Mouse (Mus musculus): ENCODE measurements around the gene Fbxl18.

Fbxl18 gene

DNA sequence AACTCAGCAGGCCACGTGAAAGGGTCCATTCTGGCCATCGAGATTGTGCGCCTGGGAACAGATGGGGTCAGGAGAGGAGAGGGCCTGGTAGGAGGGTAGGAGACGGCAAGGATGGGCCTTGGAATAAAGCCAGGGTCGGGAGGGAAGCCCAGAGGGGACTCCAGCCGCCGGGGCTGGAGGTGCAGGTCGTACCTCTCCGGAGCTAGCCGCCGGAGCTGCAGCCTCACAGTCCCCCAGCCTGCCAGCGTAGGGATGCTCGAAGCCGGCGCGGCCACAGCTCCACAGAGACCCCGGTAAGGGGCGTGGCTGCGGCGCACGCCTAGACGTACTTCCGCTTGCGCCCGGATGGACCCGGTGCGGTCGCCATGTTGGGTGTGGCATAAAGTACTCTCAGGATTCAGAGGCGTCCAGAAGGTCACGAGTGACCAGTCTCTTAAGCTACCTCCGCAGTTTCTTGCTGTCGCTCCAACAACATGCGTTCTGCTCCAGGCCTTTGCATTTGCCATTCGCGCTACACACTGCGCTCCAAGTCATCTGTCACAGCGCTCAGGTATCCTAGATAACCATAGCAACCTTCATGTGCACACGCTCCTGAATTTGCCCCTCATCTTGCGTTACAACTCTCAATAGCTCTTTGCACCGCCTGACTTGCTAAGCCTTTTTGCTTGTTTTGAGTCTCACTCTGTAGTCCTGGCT, at the start of gene Fbxl18:
Fbxl18 (minus strand) TSS at position 504 of the 696 bp plus-strand sequence.
- DNase-seq (ENCODE audit: low spot score), result peak; percentile 90

DNA sequence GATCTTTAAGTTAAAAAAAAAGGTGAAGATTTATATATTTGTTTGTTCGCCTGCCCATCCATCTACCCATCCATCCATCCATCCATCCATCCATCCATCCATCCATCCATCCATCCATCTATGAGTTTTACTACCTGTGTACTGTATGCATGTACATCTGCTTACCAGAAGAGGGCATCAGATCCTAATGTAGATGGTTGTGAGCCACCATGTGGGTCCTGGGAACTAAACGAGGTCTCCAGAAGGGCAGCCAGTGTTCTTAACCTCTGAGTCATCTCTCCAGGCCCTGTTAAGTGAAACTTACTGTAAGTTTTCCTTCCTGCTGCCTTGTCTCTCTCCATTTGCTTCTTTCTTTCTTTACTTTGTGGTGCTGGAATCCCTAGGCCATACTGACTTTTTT, 45.2 kb upstream of the Fbxl18 start:
- no peak for DNase-seq (ENCODE audit: low spot score)

DNA sequence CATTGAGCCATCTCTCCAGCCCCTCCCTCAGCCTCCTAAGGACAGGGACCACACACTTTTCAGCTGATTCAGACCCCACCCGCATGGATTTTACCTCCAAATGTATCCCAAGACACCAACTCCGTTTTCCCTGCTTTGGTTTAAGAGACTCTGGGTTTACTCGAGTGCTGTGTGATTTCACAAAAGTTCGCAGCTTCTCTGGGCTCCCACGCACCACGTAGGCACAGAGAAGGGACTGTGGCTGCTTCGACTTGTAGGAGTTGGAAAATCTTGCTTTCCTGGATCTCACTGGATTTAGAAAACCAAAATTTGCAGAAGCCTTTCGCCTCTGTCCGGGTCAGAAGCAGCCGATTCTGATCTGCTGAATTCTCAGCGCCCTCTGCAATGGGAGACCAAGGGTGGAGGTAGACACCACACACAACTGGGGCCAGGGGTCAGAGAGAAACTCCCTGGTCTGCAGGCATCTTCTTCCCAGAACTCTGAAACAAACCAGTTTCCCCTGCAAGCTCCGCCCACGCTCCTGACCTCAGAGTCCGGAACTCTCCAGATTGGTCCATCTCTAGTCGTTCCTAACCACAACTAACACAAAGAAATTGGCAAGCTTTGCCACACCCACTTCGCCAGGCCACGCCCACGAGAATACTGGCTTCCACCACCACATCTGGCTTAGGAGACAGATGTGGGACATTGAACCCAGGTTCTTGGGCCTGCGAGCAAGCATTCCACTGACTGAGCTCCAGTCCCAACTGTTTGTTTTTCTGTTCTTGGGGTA, 42.9 kb upstream of the Fbxl18 start:
- peak; percentile 44 for DNase-seq (ENCODE audit: low spot score)

DNA sequence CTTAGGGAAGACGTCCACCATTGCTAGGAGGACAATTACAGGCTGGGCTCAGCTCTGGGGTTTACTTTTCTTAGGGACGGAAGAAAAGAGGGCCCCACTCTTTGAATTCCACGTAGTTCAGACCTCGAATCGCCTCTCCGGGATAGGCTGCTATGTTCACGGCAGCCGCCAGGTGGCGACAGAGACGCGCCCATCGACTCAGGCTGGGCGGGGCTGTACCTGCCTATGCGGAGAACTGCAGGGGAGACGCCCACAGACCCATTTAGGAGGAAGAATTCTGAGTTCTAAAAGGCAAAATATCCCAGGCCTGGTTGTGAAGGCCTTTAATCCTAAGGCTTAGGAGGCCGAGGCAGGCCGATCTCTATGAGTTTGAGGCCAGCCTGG, 41.1 kb upstream of the Fbxl18 start:
- peak; percentile 80 for DNase-seq (ENCODE audit: low spot score)

DNA sequence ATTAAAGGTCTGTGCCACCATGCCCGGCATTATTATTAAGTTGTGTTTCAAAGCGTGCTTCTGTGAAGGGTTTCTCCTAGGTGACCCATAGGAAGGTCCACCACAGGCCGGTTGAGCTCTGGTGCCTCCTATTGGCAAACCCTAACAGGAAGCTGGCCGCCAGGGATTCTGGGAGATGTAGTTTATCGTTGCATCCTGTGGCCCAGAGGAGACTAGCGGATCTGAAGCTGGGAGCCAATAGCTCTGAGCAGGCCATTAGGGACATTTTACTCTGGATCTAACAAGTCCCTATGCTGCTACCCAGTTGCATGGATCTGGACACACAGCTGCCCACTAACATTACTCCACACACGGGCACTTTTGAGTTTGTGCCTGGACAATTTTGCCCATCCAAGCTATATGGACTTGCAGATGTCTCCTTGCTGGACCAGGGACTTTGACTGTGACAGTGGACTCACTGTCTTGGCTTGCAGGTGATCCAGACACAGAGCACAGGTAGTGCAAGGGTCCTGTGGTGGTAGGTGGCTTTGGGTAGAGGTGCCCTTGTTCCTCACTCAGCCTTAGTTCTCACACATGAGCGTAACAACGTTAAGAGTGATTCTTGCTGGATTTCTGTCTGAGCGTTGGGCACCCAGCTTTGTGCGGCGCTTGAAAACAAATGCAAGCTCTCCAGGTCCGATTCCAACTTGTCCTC, 40.6 kb upstream of the Fbxl18 start:
- DNase-seq (ENCODE audit: low spot score), result peak; percentile 57

DNA sequence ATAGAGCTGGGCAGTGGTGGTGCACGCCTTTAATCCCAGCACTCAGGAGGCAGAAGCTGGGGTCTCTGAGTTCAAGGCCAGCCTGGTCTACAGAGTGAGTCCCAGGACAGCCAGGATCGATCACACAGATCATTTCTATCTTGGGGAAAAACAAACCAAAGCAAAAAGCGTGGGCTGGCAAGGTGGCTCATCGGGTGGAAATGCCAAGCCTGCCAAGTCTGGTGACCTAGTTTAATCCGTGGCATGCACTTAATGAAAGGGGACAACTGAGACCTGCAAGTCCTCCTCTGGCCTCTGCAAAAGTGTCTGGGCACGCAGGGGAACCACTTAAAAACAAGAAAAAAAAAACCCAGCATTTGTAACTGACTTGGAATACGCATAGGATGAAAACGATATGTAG, 37.5 kb upstream of the Fbxl18 start:
- no peak for DNase-seq (ENCODE audit: low spot score)

DNA sequence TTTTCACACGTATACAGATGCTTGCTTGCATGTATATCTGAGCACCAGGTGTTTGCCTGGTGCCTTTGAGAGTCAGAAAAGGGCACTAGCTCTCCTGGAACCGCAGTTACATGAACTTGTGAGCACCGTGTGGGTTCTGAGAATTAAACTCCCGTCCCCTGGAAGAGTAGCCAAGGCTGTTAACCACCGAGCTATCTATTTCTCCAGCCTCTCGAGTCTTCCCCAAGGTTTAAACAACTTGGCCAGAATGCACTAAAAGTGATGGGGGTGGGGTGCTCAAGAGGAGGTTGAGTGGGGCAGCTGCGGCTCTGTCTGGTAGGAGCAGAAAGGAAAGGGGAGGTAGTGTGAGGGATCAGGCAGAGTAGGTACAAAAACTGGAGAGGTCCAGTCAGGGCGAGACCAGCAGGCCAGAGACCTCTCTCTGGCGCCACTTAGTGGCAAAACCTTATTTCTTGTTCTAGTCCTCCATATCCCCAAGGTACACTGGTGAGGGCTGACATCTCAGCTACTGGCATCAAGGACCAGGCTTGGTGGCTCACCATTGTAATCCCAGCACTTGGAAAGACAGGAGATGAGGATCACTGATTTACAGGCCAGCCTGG, 37.0 kb upstream of the Fbxl18 start:
- DNase-seq (ENCODE audit: low spot score), result peak; percentile 51

DNA sequence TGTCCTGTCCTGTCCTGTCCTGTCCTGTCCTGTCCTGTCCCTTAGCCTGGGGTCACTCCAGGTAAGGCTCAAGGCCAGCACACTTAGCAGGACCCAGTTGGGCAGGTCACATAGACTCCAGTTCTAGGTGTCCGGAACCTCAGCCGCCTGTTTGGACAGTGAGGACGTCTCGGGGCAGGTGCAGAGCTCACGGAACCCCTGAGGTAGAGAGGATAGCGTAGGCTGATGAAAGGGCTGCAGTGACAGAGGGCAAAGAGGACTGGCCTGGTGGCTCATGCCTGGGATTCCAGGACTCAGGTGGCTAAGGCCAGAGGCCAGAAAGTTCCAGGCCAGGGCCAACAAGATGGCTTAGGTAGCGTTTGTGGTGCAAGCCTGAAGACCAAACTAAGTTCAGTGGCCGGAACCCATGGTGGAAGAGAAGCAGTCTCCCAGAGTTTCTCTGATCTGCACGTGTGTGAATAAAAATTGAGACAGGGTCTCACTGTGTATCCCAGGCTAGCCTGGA, 36.1 kb upstream of the Fbxl18 start:
- no peak for DNase-seq (ENCODE audit: low spot score)

DNA sequence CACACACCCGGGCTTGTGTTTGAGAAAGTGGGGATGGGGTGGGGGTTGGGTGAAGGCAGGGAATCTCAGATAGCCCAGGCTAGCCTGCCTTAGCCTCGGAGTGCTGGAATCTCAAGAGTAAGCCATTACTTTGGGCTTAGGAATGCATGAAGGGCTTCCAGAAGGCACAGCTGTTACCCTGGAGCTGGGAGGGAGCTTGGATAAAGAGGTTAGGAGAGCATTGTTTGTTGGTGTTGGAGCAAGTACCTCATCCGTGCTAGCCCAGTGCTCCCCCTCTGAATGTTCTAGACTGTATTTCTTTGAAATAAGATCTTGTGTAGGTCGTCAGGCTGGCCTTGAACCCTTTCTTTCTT, 34.2 kb upstream of the Fbxl18 start:
- DNase-seq (ENCODE audit: low spot score), result no peak

DNA sequence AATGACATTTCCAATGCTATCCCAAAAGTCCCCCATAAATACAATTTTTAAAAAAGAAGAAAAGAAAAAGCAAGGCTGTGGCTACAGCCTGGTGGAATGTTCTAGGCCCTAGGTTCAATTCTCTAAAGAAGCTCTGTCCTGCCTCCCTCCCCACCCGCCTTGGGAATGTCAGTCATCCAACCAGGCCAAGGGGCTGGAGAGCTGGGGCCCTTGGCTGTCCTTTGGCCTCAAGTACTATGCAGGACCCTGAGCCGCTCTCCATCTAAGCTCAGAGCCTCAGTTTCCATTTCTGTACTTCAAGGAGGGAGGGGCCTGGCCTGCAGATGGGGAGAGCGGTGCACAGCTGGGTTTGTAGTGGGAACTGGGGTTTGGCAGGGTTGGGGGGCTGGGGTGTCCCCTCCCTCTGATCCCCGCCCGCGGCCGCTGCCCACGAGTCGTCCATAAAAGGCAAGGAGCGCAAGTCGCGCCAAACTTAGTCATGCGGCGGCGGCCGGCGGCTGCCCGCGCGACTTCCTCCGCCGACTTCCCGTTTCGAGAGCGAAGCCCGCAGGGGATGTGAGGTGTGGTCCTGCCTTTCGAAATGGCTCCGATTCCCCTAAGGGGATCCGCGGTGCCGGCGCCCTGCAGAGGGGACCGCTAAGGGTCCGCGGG, 33.7 kb upstream of the Fbxl18 start:
- peak; percentile 78 for DNase-seq (ENCODE audit: low spot score)

DNA sequence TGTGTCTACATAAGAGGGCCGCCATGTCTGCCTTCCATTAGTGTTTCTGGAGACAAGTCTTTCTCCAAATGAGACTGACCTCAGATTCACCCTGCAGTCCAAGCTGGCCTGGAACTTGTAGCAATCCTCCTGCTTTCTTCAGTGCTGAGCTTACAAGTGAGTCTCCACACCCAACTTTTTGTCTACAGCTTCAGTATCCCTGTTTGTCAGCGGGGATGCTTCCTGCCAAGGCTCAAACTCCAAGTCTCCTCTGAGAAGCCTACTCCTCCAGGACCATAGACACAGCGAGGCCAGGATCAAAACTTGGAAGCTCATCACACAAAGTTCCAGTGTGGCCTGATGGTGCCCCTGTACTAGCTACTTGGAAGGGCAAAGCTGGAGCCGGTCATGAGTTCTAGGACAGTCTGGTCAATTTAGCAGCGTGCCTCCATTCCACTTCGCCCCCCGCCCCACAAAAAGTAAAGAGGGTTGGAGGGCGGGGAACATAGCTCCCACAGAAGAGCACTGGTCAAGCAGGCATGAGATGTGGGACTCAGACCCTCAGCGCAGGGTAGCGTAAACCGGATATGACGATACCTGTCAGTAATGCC, 32.2 kb upstream of the Fbxl18 start:
- no peak for DNase-seq (ENCODE audit: low spot score)

DNA sequence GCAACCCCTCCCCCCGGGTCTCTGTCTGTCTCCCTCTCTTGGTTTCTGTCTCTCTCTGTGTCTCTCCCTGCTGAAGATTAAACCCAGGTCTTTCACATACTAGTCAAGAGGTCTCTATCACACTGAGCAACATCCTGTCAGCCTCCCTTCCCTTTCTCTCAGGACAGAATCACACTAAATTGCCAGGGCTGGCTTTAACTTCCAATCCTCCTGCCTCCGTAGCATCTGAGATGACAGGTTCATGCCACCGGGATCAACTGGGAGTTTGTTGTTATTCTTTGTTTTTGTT, 31.7 kb upstream of the Fbxl18 start:
- DNase-seq (ENCODE audit: low spot score), result no peak

DNA sequence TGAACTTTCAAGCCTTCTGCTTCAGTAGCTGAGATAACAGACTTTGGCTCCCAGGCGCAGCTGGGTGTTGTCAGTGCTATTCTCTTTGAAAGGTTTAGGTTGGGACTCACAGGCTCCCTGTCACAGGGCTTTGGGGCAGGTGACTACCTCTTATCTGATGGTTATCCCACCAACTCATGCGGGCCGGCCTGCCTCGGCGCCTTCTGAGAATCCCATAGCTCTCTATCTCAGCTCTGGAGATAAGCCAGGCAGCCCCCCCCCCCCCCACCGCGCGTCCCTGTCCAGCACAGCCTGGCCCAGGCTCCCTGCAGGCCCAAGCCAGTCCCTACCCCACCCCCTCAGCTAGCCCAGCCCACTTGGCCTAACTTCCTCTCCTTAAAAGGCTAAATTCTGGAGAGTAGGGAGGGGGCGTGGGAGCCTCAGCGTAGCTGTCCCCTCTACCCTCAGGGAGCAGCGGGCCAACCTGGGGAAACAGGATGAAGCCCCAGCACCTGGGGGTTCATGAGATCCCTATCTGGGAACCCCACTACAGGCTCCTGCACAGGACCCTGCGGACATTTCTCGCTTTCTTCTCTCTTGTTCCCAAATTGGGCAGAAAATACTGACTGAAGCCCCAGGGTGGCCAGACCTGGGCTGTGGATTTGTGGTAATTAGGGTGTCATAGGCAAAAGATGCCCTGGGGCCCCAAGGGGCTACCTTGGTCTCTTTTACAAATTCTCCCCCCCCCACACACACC, 31.2 kb upstream of the Fbxl18 start:
- DNase-seq (ENCODE audit: low spot score), result peak; percentile 63

DNA sequence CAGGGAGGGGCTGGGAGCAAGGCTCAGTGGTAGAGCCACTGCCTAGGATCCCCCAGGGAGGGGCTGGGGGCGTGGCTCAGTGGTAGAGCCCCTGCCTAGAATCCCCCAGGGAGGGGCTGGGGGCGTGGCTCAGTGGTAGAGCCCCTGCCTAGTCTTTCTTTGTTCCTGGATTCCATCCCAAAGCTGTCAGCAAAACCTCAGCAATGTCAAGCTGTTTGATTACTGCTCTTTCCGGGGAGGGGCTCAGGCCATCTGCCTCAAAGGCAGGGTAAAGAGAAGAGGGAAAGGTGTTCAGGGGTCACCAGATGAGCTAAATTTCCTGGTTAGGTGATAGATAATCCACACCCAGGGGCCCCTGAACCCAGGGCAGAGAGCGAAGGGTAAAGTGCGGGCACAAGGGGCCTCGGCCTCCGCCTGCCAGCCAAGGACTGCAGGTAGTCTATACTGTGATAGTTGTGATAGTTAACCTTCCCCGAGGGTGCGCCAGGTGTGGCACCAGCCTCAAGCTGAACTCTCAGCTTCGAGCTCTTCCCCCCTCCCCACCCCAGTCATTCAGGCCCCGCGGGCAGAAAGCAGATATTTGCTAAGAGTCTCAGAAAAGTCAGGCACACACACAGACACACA, 29.2 kb upstream of the Fbxl18 start:
- no peak for DNase-seq (ENCODE audit: low spot score)

DNA sequence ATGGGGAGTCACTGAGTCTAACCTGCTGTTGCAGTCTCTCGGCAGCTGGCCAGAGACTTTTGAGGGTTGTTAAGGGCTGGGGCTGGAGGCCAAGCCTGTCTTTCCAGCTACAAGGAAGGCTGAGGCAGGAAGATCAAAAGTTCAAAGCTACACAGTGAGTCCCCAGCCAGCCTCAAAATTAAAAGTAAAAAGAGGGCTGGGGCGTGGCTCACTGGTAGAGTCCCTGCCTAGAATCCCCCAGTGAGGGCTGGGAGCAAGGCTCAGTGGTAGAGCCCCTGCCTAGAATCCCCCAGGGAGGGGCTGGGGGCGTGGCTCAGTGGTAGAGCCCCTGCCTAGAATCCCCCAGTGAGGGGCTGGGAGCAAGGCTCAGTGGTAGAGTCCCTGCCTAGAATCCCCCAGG, 28.6 kb upstream of the Fbxl18 start:
- no peak for DNase-seq (ENCODE audit: low spot score)

DNA sequence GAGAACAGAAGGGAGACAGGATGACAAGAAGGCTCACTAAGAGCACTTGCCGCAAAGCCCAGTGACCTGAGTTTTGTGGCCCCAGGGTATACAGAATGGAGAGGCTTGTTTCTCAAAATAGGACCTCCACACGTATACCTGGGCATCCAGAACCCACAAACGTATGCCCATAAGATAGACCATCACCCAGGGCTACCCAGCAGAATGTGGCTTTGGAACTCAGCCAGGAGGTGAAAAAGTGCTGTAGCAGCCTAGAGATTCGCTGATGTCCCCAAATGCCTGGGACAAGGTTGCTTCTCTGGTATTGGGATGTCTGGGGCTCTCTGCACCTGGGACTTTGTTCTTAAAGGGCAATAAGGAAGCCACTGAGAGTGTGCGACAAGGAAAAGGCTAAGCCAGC, 27.0 kb upstream of the Fbxl18 start:
- DNase-seq (ENCODE audit: low spot score), result no peak

DNA sequence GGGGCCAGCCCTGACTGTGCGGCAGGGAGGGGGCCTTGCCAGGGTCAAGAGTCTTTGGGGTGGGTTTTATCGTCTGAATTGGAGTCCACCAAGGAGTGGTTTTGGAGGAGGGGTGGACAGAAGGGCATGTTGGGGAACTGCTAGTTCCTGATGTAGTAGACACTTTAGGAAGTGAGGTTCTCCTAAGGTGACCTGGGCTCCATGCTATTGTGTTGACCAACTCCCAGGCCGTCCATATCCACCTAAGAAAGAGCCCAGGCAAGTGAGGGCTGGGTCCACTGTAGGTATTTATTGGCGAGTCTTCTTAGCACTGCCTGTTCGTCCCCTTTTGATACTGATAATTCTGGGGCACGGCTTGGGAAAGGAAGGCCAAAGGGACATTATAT, 25.8 kb upstream of the Fbxl18 start:
- no peak for DNase-seq (ENCODE audit: low spot score)

DNA sequence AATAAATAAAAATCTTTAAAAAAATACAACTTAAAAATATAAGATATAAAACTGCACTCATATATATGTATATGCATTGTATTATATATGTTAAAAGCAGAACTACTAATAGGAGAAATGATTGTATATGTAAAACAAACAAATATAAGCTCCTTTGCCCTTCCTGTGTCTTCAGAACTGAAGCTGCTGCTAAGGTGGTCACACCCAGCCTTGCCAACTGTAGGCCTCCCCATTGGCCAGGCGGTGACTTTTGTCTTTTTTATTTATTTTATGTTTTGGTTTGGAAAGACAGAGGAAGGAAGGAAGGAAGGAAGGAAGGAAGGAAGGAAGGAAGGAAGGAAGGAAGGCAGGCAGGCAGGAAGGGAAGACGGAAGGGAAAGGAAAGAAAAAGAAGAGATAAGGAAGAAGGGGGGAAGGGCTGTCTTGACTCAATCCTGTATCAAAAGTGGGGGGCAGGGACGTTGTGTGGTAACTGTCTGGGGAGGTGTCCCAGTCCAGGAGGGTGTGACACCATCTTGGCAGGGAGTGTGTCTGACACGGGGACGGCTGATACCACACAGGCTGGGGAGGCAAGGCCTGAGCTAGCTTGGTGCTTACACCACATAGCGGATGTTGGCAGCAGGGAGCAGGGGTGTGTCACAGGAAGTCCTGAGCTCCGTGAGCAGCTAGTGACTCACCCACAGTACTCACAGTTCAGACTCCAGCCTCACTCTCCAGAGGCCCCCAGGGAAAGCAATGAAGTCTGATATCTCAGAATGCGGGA, 25.3 kb upstream of the Fbxl18 start:
- peak; percentile 50 for DNase-seq (ENCODE audit: low spot score)

DNA sequence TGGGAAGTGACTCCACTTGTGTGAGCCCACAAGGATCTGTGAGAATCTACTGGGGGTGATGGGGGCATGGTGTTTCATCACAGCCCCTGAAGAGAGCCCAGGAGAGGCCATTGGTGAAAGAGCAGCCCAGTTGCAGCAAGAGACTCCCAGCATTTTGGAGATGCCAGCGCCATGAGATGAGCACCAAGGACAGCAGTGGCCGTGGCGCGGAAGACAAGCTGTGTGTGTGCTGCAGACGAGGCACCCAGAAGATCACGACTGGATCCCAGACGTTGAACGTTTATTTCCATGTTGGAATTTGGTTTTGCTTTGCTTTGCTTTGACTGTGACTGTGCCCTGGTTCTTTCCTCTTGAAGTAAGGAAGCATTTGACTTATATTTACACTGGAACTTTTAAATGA, 22.2 kb upstream of the Fbxl18 start:
- no peak for DNase-seq (ENCODE audit: low spot score)

DNA sequence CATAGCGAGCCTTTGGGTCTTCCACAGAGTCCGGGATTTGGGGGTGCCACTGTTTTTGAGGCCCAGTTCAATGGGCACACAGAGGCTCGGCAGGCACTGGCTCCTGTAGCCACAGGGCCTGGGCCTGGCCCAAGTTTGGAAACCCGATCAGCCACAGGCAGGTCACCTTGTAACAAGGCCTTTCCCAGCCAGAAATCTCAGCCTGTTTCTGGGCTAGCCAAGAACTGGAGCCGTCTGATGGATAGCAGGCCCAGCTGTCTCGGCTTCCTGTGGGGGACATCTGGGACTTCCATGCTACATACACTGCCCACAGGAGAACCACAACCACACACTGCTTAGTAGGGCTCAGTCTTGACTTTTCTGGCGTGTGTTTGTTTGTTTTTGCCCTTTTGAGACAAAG, 21.4 kb upstream of the Fbxl18 start:
- DNase-seq (ENCODE audit: low spot score), result no peak

Measured in ovary, postnatal 36 days (tissue).